Mouse (Mus musculus) megakaryocyte, embryonic 14.5 days (primary cell): Measurements from ENCODE around the gene Dscaml1.

Source experiments
- FLI1 ChIP-seq: IDR thresholded peaks from 2 replicates; pipeline ENCODE4 v1.6.1; 2012; ENCODE audit warnings: low read length, inconsistent platforms, mixed read lengths
- GATA1 ChIP-seq: IDR thresholded peaks from 3 replicates; pipeline ENCODE4 v1.6.1; 2012; ENCODE audit warnings: mixed read lengths, low read length, inconsistent platforms, borderline replicate concordance

GRCm38 (mm10) chr9:45719997-45720396 is 293.6 kb downstream of the Dscaml1 start:
- no peak for TF ChIP-seq GATA1
- no peak for TF ChIP-seq FLI1
